Mouse (Mus musculus): ENCODE results near the gene Mrpl12. TPM values are rescaled to one million over a fixed set of nuclear protein-coding genes. Genes with fewer than 3 reads are reported as not detected.

Mrpl12 gene
- polyA plus RNA-seq, 1 experiment from 2014 or later: 141 TPM

DNA sequence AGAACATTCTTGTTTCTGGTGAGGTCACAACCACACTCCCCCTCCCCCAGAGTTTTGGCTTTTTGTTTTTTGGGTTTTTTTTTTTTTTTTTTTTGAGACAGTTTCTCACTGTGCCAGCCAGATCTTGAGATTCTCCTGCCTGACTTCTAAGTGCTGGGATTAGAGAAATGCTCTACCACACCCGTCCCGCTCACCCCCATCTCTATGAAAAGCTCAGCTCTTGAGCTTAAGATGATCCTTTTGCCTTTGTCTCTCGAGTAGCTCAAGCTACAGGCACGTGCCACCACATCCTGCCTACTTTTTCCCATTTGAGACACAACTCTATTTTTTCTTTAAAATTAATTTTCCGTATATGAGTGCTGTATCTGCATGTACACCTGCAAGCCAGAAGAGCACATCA lies 20.0 kb upstream of the Mrpl12 start:
- H3K9ac ChIP-seq (ENCODE audit: low read depth, low read length): no peak overlapping the region
- WGBS: 87% methylated on average over 5 of the region's 5 CpGs
- ATAC-seq (ENCODE audit: low FRiP score) (no peak), DNase-seq (ENCODE audit: low spot score) (no peak)
- no peaks in the 10 kb centered on the region for H3K9me3 ChIP-seq (ENCODE audit: control insufficient read depth, low read length)
- peaks cover 9% of the 10 kb centered on the region; the same call in 1 of the 2 replicates for H3K4me1 ChIP-seq (replicated peaks; ENCODE audit: control insufficient read depth, insufficient read depth, low read length)
- H3K36me3 ChIP-seq (ENCODE audit: control insufficient read depth, insufficient read depth, low read length): no peaks in the 10 kb centered on the region
- no peak overlapping the region for H3K4me2 ChIP-seq (replicated peaks; ENCODE audit: low read depth, low read length)
- no peak overlapping the region for H3K27ac ChIP-seq (ENCODE audit: low read depth, low read length)
- no peaks in the 10 kb centered on the region for H3K27me3 ChIP-seq (ENCODE audit: control insufficient read depth, insufficient read depth, low read length)
- H3K4me3 ChIP-seq (ENCODE audit: low read depth, low read length): no peak overlapping the region

DNA sequence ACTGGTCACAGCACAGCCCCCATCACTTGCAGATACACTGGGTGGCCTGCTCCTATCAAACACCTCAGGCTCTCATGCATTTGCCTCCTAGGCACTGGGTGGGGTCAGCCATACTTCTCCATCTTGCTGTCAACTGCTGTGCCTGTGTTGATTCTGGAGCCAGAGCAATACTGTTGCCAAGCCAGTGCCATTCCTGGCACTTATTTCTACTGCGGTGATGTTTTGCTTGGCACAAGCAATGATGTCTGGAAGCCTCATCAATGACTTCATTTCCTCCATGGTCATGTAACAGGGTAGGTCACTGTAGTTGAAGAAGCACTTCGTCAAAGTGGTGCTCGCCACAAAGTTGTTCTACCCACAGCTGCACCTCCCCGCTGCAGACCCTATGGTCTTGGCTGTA lies 18.9 kb upstream of the Mrpl12 start:
- Histone ChIP-seq H3K27me3 (ENCODE audit: control insufficient read depth, insufficient read depth, low read length) (no peaks in the 10 kb centered on the region), H3K9ac (ENCODE audit: low read depth, low read length) (no peak overlapping the region), H3K27ac (ENCODE audit: low read depth, low read length) (no peak overlapping the region), H3K4me2 (replicated peaks; ENCODE audit: low read depth, low read length) (no peak overlapping the region), H3K4me1 (replicated peaks; ENCODE audit: control insufficient read depth, insufficient read depth, low read length) (peaks cover 9% of the 10 kb centered on the region; the same call in 1 of the 2 replicates), H3K4me3 (ENCODE audit: low read depth, low read length) (no peak overlapping the region), H3K36me3 (ENCODE audit: control insufficient read depth, insufficient read depth, low read length) (0 out of 2 replicates have a peak, but pooled peaks cover 6% of the 10 kb centered on the region), H3K9me3 (ENCODE audit: control insufficient read depth, low read length) (no peaks in the 10 kb centered on the region)
- no peak for DNase-seq (ENCODE audit: low spot score)
- ATAC-seq (ENCODE audit: low FRiP score): no peak
- WGBS: 93% methylated on average over 4 of the region's 4 CpGs

DNA sequence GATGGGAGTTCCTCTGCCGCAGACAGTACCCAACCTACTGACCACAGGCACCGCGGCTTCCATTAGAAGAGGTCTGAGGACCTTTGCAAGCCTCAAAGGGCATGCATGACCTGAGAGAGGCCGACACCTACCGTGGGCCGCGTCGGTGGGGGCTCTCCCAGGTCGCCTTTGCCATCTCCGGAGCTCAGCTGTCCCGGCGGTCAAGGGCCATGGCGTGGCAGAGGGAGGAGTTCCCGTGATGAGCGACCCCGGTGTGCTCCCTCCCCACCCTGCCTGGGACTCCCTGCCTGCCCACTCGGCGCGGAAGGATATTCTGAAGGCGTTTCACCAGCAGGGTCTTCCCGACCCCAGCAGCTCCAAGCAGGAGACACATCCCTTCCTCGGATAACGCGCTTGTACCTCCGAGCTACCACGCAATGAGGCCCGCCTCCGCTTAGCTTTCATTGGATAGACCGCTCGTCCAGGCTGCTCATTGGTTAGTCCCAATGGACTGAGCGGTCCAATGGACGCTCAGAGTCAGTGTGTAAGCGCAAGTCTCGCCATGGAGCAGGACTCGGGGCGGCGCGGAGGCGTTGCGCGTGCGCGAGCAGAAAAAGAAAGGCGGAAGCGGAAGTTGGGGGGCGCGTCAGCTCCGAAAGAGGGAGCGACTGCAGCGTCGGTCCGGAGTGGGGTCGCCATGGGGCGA lies 17.2 kb upstream of the Mrpl12 start, which contains the start of gene Arl16:
Gene Arl16 (minus strand): TSS at position 557 of the 685 bp plus-strand sequence.
- no peaks in the 10 kb centered on the region for H3K27me3 ChIP-seq (ENCODE audit: control insufficient read depth, insufficient read depth, low read length)
- peak; percentile 100 for ATAC-seq (ENCODE audit: low FRiP score)
- H3K4me3 ChIP-seq (ENCODE audit: low read depth, low read length): peak within 1 kb of the TSS; percentile 93
- DNase-seq (ENCODE audit: low spot score): peak; percentile 99
- WGBS: under 1% methylated on average over 54 of the region's 54 CpGs
- no peaks in the 10 kb centered on the region for H3K9me3 ChIP-seq (ENCODE audit: control insufficient read depth, low read length)
- H3K36me3 ChIP-seq (ENCODE audit: control insufficient read depth, insufficient read depth, low read length): peaks cover 14% of the 10 kb centered on the region
- H3K4me2 ChIP-seq (replicated peaks; ENCODE audit: low read depth, low read length): peak within 1 kb of the TSS; percentile 95
- peak within 1 kb of the TSS; percentile 89 for H3K9ac ChIP-seq (ENCODE audit: low read depth, low read length)
- H3K27ac ChIP-seq (ENCODE audit: low read depth, low read length): peak within 1 kb of the TSS; percentile 84
- peaks cover 9% of the 10 kb centered on the region; the same call in 1 of the 2 replicates for H3K4me1 ChIP-seq (replicated peaks; ENCODE audit: control insufficient read depth, insufficient read depth, low read length)

DNA sequence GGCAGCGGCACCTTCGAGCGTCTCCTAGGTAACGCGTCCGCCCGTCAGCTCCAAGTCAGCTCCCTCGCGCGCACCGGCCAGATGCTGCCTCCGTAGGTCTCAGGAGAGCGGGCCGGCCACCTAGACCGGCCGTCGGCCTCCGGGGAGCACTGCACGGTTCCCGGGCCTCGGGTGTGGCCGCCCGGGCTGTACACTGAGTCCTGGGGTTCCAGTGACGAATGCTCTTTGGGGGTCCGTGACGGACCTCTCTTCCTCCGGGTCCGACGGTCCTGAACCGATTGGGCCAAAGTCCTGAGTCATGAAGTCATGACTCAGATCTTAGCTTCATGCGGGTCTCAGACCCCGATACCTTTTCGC lies 16.7 kb upstream of the Mrpl12 start:
- Histone ChIP-seq H3K27ac (ENCODE audit: low read depth, low read length) (peak overlapping the region; percentile 65; the same call in 1 of the 2 replicates), H3K36me3 (ENCODE audit: control insufficient read depth, insufficient read depth, low read length) (peaks cover 16% of the 10 kb centered on the region), H3K4me1 (replicated peaks; ENCODE audit: control insufficient read depth, insufficient read depth, low read length) (peaks cover 9% of the 10 kb centered on the region; the same call in 1 of the 2 replicates), H3K27me3 (ENCODE audit: control insufficient read depth, insufficient read depth, low read length) (no peaks in the 10 kb centered on the region), H3K4me2 (replicated peaks; ENCODE audit: low read depth, low read length) (peak overlapping the region; percentile 74), H3K9me3 (ENCODE audit: control insufficient read depth, low read length) (no peaks in the 10 kb centered on the region), H3K4me3 (ENCODE audit: low read depth, low read length) (peak overlapping the region; percentile 93), H3K9ac (ENCODE audit: low read depth, low read length) (peak overlapping the region; percentile 89)
- DNase-seq (ENCODE audit: low spot score) (no peak), ATAC-seq (ENCODE audit: low FRiP score) (peak; percentile 73; the same call in 1 of the 2 replicates)
- 1% methylated on average over 33 of the region's 33 CpGs for WGBS

DNA sequence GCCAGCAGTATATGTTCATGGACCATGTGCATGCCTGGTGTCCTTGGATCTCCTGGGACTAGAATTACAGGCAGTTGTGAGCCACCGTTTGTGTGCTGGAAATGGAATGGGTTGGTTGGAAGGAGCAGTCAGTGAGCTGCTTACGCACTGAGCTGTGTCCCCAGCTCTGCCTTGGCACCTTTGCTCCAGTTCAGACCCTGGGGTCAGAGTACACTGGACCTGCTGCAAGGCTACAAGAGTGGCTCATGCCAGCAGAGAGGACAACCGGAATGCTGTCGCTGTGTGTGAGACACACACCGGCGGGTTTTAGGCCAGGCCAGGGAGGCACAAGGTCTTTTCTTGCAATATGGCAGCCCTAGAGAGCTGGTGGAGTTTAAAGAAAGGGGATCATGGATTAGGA lies 12.4 kb upstream of the Mrpl12 start:
- no peak for ATAC-seq (ENCODE audit: low FRiP score)
- Histone ChIP-seq H3K9ac (ENCODE audit: low read depth, low read length) (no peak overlapping the region), H3K27me3 (ENCODE audit: control insufficient read depth, insufficient read depth, low read length) (no peaks in the 10 kb centered on the region), H3K9me3 (ENCODE audit: control insufficient read depth, low read length) (no peaks in the 10 kb centered on the region), H3K4me3 (ENCODE audit: low read depth, low read length) (no peak overlapping the region), H3K27ac (ENCODE audit: low read depth, low read length) (no peak overlapping the region), H3K36me3 (ENCODE audit: control insufficient read depth, insufficient read depth, low read length) (peaks cover 22% of the 10 kb centered on the region), H3K4me2 (replicated peaks; ENCODE audit: low read depth, low read length) (no peak overlapping the region), H3K4me1 (replicated peaks; ENCODE audit: control insufficient read depth, insufficient read depth, low read length) (peaks cover 6% of the 10 kb centered on the region; the same call in 1 of the 2 replicates)
- DNase-seq (ENCODE audit: low spot score): no peak
- WGBS: 97% methylated on average over 6 of the region's 6 CpGs

DNA sequence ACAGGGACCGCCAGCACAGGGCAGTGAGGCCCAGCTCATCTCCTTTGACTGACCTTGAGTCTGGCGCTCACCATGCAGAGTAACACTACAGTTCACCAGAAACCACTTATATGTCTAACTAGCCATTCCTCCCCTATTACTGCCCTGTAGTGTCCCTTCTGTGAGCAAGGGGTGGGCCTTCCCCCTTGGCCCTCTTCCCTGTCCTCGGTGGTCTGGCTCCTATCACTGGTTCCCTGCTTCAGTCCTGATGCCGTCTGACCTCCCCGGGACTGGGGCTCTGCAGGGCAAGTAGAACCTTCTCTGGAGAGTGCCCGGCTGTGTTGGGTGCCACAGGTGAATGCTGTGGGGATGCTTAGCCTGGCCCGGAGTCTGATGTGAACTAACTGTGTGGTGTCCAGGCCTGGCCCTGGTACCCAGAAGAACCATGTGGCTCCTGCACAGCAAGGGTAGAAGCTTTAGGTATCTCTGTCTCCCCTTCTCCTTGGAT lies 922 bp upstream of the Mrpl12 start:
- Histone ChIP-seq H3K4me1 (replicated peaks; ENCODE audit: control insufficient read depth, insufficient read depth, low read length) (peaks cover 5% of the 10 kb centered on the region), H3K27me3 (ENCODE audit: control insufficient read depth, insufficient read depth, low read length) (no peaks in the 10 kb centered on the region), H3K4me2 (replicated peaks; ENCODE audit: low read depth, low read length) (peak overlapping the region; percentile 54), H3K4me3 (ENCODE audit: low read depth, low read length) (no peak overlapping the region), H3K36me3 (ENCODE audit: control insufficient read depth, insufficient read depth, low read length) (peaks cover 19% of the 10 kb centered on the region), H3K27ac (ENCODE audit: low read depth, low read length) (no peak overlapping the region), H3K9me3 (ENCODE audit: control insufficient read depth, low read length) (no peaks in the 10 kb centered on the region), H3K9ac (ENCODE audit: low read depth, low read length) (peak overlapping the region; percentile 91)
- DNase-seq (ENCODE audit: low spot score): no peak
- 91% methylated on average over 7 of the region's 7 CpGs for WGBS
- no peak for ATAC-seq (ENCODE audit: low FRiP score)

DNA sequence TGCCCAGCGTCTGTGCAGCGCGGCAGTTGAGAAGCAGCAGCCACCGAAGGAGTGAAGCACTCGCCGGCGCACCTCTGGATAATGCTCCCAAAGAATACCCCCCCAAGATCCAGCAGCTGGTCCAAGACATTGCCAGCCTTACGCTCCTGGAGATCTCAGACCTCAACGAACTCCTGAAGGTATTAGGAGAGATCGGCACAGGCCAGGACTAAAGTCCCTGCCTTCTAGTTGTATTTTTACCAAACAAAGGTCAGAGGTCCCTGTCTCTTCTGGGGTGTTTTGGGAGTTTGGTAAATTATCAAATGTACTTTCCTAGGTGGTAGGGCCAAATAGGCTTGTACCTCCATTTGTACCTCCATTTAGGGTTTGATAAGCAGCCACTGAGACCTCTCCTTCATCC lies 838 bp downstream of the Mrpl12 start:
- no peaks in the 10 kb centered on the region for H3K9me3 ChIP-seq (ENCODE audit: control insufficient read depth, low read length)
- no peaks in the 10 kb centered on the region for H3K27me3 ChIP-seq (ENCODE audit: control insufficient read depth, insufficient read depth, low read length)
- peak overlapping the region; percentile 54 for H3K4me2 ChIP-seq (replicated peaks; ENCODE audit: low read depth, low read length)
- WGBS: 11% methylated on average over 10 of the region's 10 CpGs
- H3K36me3 ChIP-seq (ENCODE audit: control insufficient read depth, insufficient read depth, low read length): peaks cover 6% of the 10 kb centered on the region; the same call in 1 of the 2 replicates
- peak overlapping the region; percentile 99 for H3K4me3 ChIP-seq (ENCODE audit: low read depth, low read length)
- DNase-seq (ENCODE audit: low spot score) (no peak), ATAC-seq (ENCODE audit: low FRiP score) (no peak)
- H3K27ac ChIP-seq (ENCODE audit: low read depth, low read length): no peak overlapping the region
- H3K4me1 ChIP-seq (replicated peaks; ENCODE audit: control insufficient read depth, insufficient read depth, low read length): peaks cover 5% of the 10 kb centered on the region
- H3K9ac ChIP-seq (ENCODE audit: low read depth, low read length): peak overlapping the region; percentile 91

DNA sequence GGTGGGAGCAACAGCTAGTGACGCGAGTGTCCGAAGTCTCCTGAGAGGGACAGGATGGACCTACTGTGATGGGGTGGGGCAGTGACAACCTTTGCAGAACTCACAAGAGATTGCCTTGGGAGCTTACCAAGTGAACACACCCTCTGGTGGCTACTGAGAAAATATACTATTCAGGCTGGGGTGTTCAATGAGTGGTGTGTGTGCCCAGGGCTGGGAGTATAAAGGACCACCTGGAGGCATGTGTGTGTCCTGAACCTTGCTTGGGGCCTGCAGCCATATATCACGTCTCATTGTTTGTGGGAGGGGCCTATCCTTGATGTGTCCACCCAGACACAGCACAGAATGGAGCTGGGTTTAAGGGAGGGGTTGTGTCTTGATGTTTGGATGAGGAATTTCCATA lies 4.1 kb downstream of the Mrpl12 start:
- Histone ChIP-seq H3K4me3 (ENCODE audit: low read depth, low read length) (no peak overlapping the region), H3K36me3 (ENCODE audit: control insufficient read depth, insufficient read depth, low read length) (no peaks in the 10 kb centered on the region), H3K4me1 (replicated peaks; ENCODE audit: control insufficient read depth, insufficient read depth, low read length) (peaks cover 14% of the 10 kb centered on the region), H3K4me2 (replicated peaks; ENCODE audit: low read depth, low read length) (no peak overlapping the region), H3K27ac (ENCODE audit: low read depth, low read length) (no peak overlapping the region), H3K9me3 (ENCODE audit: control insufficient read depth, low read length) (no peaks in the 10 kb centered on the region), H3K9ac (ENCODE audit: low read depth, low read length) (no peak overlapping the region), H3K27me3 (ENCODE audit: control insufficient read depth, insufficient read depth, low read length) (no peaks in the 10 kb centered on the region)
- 77% methylated on average over 4 of the region's 4 CpGs for WGBS
- ATAC-seq (ENCODE audit: low FRiP score) (no peak), DNase-seq (ENCODE audit: low spot score) (no peak)
